Mouse (Mus musculus) embryonic fibroblast, embryonic 13.5 days (primary cell): ENCODE results near the gene Cyp2j5. TPM values are rescaled to one million over a fixed set of nuclear protein-coding genes. Genes with fewer than 3 reads are reported as not detected.
"Not testable (repeated sequence)": the region's sequence is repeated elsewhere in the genome, so short reads cannot be mapped to it uniquely, and the experiment has no call there.

ENCODE experiments used
- H3K27ac ChIP-seq: 2 replicates; pipeline ENCODE4 v1.5.1; 2012; ENCODE audit warnings: low read length, control low read depth, inconsistent platforms; ENCODE audit not compliant: insufficient read depth
- H3K4me1 ChIP-seq: 2 replicates; pipeline ENCODE4 v1.6.1; 2011; ENCODE audit warnings: low read length; ENCODE audit not compliant: control insufficient read depth, insufficient read depth
- H3K4me3 ChIP-seq: 2 replicates; pipeline ENCODE4 v1.5.1; 2011; ENCODE audit warnings: mild to moderate bottlenecking, control low read depth, low read length; ENCODE audit not compliant: insufficient read depth
- CTCF ChIP-seq: IDR thresholded peaks from 2 replicates; pipeline ENCODE4 v1.5.1; 2011; ENCODE audit warnings: mild to moderate bottlenecking, control low read depth, low read length, moderate library complexity, borderline replicate concordance; ENCODE audit not compliant: insufficient read depth
- POLR2A ChIP-seq: IDR thresholded peaks from 2 replicates; pipeline ENCODE4 v1.6.1; 2011; ENCODE audit warnings: low read depth, mild to moderate bottlenecking, control low read depth, low read length, moderate library complexity
- polyA plus RNA-seq: library from polyadenylated mRNA; stranded (reverse); fragments of >200 nt; gene quantifications from 2 replicates; pipeline ENCODE4 v1.2.4, GENCODE M21; 2011; ENCODE audit warnings: low read depth; ENCODE audit not compliant: missing spikeins, insufficient read length

Cyp2j5 gene
- polyA plus RNA-seq, 1 experiment = not detected

DNA sequence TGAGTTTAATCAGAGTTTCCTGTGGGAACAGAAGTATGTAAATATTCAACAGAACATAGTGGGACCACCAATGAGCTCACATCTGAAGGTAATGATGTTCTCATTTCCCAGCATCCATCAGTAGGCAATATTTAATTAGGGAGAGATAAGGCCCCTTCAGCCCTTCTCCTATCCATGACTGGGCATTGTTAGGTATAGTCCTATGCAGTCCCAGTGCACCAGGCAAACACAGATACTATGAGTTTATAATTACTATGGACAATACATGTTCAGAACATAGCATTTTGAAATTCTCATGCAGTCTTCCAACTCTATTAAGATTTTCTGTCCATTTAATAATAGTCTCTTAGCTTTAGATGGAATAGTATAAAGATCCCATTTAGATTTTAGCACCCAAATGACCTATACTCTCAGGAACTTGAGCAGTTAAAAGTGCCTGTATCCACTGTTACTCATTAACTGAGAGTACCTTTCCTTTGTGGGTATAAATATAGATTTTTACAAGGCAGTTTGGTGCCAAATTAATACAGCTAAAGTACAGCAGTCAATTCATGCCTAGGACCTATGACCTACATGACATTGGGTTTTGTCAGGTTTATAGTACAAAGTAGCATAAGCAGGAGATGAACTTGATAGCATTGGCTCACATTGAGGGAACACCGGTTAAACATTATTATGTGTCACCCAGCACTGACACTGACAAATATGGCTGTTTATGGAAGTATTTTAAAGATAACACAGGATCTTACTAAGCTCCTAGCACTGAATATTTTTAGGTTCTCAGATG, 907 bp upstream of the Cyp2j5 start:
- no peak for TF ChIP-seq CTCF
- TF ChIP-seq POLR2A = no peak
- H3K4me1 ChIP-seq = no peaks in the 10 kb centered on the region
- no peak overlapping the region for H3K27ac ChIP-seq
- H3K4me3 ChIP-seq = no peak overlapping the region

- Histone ChIP-seq H3K4me1 (no peaks in the 10 kb centered on the region), H3K27ac (no peak overlapping the region), H3K4me3 (no peak overlapping the region)
- no peak for TF ChIP-seq POLR2A
- no peak for TF ChIP-seq CTCF
These were observed 28.5 kb downstream of the Cyp2j5 start for GRCm38 (mm10) chr4:96635455-96635854.

GRCm38 (mm10) chr4:96622474-96622873, 41.5 kb downstream of the Cyp2j5 start:
- TF ChIP-seq POLR2A (no peak), CTCF (no peak)
- H3K27ac ChIP-seq = no peak overlapping the region
- H3K4me3 ChIP-seq = no peak overlapping the region
- H3K4me1 ChIP-seq = no peaks in the 10 kb centered on the region

- Histone ChIP-seq H3K27ac (no peak overlapping the region), H3K4me3 (no peak overlapping the region)
These were observed 72.2 kb downstream of the Cyp2j5 start for GRCm38 (mm10) chr4:96591791-96592150.

DNA sequence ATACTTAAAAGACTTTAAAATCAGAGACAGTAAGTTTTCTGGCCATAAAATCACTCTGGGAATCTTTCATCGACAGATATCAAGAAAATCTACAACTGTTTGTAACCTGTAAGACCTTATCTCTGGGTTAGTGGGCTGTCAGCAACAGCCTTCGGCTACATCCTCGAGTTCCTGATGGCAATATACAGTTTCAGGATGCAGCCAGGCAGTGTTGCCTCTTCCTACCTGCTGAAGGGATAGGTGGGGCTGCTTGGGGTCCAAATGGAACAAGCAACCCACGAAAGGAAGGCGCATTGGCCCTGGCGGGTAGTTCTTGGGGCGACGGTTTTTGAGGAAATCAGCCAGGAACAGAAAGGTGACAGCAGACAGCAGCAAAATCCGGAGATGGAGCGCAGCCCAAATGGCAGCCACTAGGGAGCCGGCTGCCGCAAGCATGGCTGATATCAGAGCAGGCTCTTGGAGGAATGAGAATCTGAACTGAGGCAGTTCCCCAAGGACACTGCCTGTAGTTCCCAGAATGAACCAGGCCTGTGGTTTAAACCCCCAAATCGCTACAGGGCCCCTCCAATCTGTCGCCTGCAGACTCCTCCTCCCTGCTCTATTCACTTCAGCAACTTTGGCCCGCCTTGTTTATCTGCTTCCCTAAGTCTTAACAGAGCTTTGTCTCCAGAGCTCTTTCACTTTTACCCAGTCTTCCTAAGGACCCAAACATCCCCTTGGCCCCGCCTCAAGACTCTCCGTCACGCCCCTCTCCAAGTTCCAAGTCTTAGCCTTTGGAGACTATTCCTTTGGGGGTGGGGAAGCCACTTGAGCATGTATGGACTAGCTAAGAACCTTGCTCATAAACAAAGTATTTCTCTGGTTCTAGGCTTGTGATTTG, 72.8 kb downstream of the Cyp2j5 start, which contains the start of gene Cyp2j9:
Gene Cyp2j9, minus strand, starts transcription at position 668 of the 880 bp plus-strand sequence.
- peak within 1 kb of the TSS; percentile 29 for H3K4me3 ChIP-seq
- peak within 1 kb of the TSS; percentile 28; the same call in 1 of the 2 replicates for H3K27ac ChIP-seq
- TF ChIP-seq POLR2A = peak; percentile 25; the same call in 1 of the 2 replicates
- TF ChIP-seq CTCF = no peak
- H3K4me1 ChIP-seq = no peaks in the 10 kb centered on the region

More at GRCm38 (mm10) chr4:96591791-96592150, 72.2 kb downstream of the Cyp2j5 start:
- TF ChIP-seq POLR2A (no peak), CTCF (no peak)
- H3K4me1 ChIP-seq = no peaks in the 10 kb centered on the region

- Histone ChIP-seq H3K4me1 (no peaks in the 10 kb centered on the region), H3K27ac (no peak overlapping the region), H3K4me3 (no peak overlapping the region)
- TF ChIP-seq POLR2A = no peak
- TF ChIP-seq CTCF = no peak
These were observed 82.4 kb downstream of the Cyp2j5 start for GRCm38 (mm10) chr4:96581425-96582088.

- H3K4me1 ChIP-seq, H3K4me3 ChIP-seq, H3K27ac ChIP-seq: not testable (repeated sequence)
These were observed 83.6 kb downstream of the Cyp2j5 start for GRCm38 (mm10) chr4:96580351-96580750.

Other genes with a start within 250 kb of the Cyp2j5 start
- not detected in 2 replicates for gene Cyp2j8, start 156.8 kb downstream of the Cyp2j5 start, polyA plus RNA-seq
- gene Cyp2j6, start 110.5 kb downstream of the Cyp2j5 start, polyA plus RNA-seq = 12.3 and 13.2 TPM in 2 replicates
- gene Cyp2j9, start 72.6 kb downstream of the Cyp2j5 start, polyA plus RNA-seq = 1.3 and 1.4 TPM in 2 replicates
- gene Gm12695, start 121.0 kb upstream of the Cyp2j5 start, polyA plus RNA-seq = not detected in 2 replicates